Mouse (Mus musculus): ENCODE data around the gene Rpl31. TPM values are rescaled to one million over a fixed set of nuclear protein-coding genes. Genes with fewer than 3 reads are reported as not detected.
A peak's percentile ranks its signal among the peaks of the same experiment; 100 is the strongest.

Gene Rpl31
- total RNA-seq, 2 experiments from 2014 or later, result 449 to 504 TPM

DNA sequence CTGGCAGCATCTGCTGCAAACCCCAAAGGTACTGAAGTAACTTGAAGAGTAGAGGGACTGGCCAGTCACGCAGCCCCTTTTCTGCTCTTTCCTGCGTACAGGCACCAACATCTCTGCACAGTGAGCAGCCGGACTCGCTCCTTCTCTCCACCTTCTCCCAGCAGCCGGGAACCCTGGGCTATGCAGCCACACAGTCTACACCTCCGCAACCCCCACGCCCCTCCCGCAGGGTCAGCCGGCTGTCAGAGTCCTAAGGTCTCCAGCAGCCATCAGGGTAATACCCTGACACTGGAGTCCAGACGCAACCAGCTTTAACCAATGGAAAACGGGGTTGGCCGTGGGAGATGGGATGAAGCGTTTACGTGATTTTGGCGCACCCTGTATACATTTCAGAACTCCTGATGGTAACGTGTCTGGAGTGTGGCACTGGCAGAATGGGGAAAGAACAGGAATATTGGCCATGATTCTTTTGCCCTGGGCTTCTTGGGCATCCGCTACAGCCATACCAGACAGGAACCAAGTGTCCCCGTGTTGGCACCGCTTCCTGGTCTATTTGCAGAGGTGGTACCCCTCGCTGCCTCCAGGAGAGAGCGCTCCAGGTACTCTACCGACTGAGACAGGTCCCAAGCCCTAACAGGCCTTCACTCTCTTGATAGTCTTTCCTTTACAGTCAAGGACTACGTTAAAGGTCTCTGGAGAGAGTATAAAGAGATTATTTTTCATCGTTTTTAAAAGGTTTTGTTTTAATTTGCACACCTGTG lies 5.7 kb upstream of the Rpl31 start:
- DNase-seq (ENCODE audit: low spot score in 2 of 2), result no peak
- intact Hi-C loops (cut with DNase I), result no loop called here

GRCm38 (mm10) chr1:39362515-39362893 lies 5.1 kb upstream of the Rpl31 start:
- intact Hi-C loops (cut with DNase I), result no loop called here

DNA sequence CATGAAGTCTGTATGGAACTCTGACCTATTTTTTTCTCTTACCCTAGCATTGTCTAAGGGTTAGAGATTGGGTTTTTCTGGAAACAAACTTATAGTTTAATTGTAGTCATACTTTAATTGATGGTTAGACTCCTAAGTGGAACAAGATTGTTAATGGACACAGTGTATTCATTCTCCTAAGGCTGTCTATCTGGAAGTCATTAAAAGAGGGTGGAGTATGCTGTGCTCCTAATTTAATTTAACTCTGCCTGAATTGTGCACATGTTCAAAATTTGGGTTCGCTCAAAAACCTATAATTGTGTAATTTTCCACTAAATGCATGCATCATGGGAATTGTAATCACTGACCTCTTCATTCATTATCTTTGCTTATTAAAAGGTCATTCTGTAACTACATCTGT lies 2.1 kb upstream of the Rpl31 start:
- no peak for DNase-seq (ENCODE audit: low spot score in 2 of 2)
- intact Hi-C loops (cut with DNase I), result loop anchor here (5.0 kb wide), 1 partner anchor 363 kb away; no protein-coding TSS in a partner anchor

More at GRCm38 (mm10) chr1:39362515-39362893, 5.1 kb upstream of the Rpl31 start:
- no peak for DNase-seq (ENCODE audit: low spot score in 2 of 2)

- intact Hi-C loops (cut with DNase I), result loop anchor here (5.0 kb wide), 1 partner anchor 365 kb away; no protein-coding TSS in a partner anchor
- DNase-seq (ENCODE audit: low spot score in 2 of 2), result peak in 1 of 2 experiments; percentile 16
These were observed 597 bp upstream of the Rpl31 start for GRCm38 (mm10) chr1:39367045-39367444.

DNA sequence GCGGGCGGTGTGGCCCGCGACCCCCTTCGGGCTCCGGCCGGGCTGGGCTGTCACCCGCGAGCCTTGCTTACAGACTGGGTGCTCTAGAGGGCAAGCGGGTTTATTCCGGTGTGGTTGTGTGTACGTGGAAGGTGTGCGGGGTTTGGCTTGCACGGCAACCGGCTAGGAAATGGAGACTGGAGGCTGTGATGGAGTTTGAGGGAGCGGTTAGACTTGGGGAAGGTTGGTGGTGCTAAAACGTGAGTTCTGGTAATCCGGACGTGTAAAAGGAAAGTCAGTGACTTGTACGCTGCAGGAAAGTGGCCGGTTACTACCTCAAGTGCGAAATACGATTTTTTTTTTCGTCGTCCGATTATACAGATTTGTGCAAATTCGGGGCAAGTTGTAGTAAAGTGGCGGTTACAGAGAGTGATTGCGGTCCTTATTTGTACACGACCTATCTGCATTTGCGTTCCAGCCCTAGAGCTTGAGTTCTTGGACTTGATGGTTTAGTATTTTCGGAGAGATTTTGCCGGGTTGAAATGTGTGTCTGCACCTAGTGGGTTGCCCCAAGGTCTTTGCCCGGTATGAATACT lies 712 bp downstream of the Rpl31 start:
- intact Hi-C loops (cut with DNase I), result loop anchor here (5.0 kb wide), 1 partner anchor 366 kb away; no protein-coding TSS in a partner anchor
- peak in 1 of 2 experiments; percentile 33 for DNase-seq (ENCODE audit: low spot score in 2 of 2)

GRCm38 (mm10) chr1:39370431-39370830 lies 2.8 kb downstream of the Rpl31 start:
- intact Hi-C loops (cut with DNase I), result no loop called here
- no peak for DNase-seq (ENCODE audit: low spot score in 2 of 2)

- intact Hi-C loops (cut with DNase I), result no loop called here
These were observed 4.7 kb downstream of the Rpl31 start for GRCm38 (mm10) chr1:39372220-39372843.

DNA sequence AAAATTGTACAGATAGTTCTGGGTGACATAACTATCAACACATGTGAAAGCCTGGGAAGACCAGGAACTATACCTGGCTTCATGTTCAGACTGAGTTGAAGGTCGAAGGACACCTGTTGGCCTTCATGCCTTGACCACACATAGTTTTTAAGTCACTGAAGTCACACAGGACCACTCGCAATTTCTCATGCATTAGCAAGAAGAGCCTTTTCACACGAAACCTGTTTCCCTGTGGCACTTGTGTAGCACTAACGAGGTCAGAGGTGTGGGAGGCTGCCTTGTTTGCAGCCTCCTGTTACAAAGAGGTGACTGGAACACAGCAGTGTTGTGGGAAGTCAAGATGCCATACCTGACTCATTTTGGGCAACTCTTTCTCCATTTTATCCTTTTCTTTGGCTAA lies 5.7 kb downstream of the Rpl31 start:
- intact Hi-C loops (cut with DNase I), result no loop called here
- no peak for DNase-seq (ENCODE audit: low spot score in 2 of 2)

More at GRCm38 (mm10) chr1:39372220-39372843, 4.7 kb downstream of the Rpl31 start:
- no peak for DNase-seq (ENCODE audit: low spot score in 2 of 2)

- intact Hi-C loops (cut with DNase I), result no loop called here
These were observed 6.7 kb downstream of the Rpl31 start for GRCm38 (mm10) chr1:39374231-39374809.

GRCm38 (mm10) chr1:39376121-39376520 lies 8.5 kb downstream of the Rpl31 start:
- no peak for DNase-seq (ENCODE audit: low spot score in 2 of 2)
- intact Hi-C loops (cut with DNase I), result no loop called here

More at GRCm38 (mm10) chr1:39374231-39374809, 6.7 kb downstream of the Rpl31 start:
- DNase-seq (ENCODE audit: low spot score in 2 of 2), result no peak

- DNase-seq (ENCODE audit: low spot score in 2 of 2), result no peak
- intact Hi-C loops (cut with DNase I), result no loop called here
These were observed 9.1 kb downstream of the Rpl31 start for GRCm38 (mm10) chr1:39376726-39377240.

GRCm38 (mm10) chr1:39378540-39378939 lies 10.9 kb downstream of the Rpl31 start:
- DNase-seq (ENCODE audit: low spot score in 2 of 2), result no peak
- intact Hi-C loops (cut with DNase I), result no loop called here

- no peak for DNase-seq (ENCODE audit: low spot score in 2 of 2)
- intact Hi-C loops (cut with DNase I), result no loop called here
These were observed 11.4 kb downstream of the Rpl31 start for GRCm38 (mm10) chr1:39379021-39379420.

GRCm38 (mm10) chr1:39381017-39381416 lies 13.4 kb downstream of the Rpl31 start:
- DNase-seq (ENCODE audit: low spot score in 2 of 2), result no peak
- intact Hi-C loops (cut with DNase I), result no loop called here

DNA sequence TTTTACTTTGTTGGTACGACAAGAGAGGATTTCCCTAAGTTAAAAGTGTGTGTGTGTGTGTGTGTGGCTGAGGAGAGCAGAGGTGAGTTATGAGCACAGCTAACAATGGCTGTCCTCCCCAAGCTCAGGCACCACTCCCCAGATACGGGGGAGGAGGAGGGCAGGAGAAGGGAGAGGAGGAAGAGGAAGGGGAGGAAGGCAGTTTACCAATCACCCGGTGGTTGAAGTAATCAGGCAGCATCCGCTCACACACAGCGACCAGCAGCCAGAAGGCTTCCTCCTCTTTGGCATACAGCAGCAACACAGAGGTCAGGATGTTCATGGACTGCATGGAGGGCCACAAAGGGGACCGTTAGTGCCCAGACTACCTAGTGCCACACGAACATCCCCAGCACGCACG lies 17.3 kb downstream of the Rpl31 start:
- intact Hi-C loops (cut with DNase I), result no loop called here
- DNase-seq (ENCODE audit: low spot score in 2 of 2), result no peak

- intact Hi-C loops (cut with DNase I), result no loop called here
- no peak for DNase-seq (ENCODE audit: low spot score in 2 of 2)
These were observed 18.8 kb downstream of the Rpl31 start for GRCm38 (mm10) chr1:39386456-39386855.

GRCm38 (mm10) chr1:39387497-39387896 lies 19.9 kb downstream of the Rpl31 start:
- peak in 1 of 2 experiments; percentile 39 for DNase-seq (ENCODE audit: low spot score in 2 of 2)

DNA sequence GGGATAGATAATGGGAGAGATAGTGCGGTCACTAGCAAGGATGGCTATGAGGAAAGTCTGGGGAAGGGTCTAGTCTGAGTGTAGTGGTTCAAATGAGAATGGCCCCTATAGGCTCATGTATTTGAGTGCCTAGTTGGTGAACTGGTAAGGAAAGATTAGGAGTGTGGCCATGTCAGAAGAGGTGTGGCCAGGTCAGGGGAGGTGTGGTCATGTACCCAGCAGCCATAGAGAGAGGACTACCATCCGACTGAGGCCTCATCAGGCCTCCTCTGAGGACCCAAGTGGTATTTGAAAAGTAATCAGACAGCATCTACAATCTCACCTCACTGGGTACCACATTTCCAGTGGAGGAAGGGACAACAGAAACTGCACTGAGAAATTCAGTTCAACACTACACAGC lies 20.5 kb downstream of the Rpl31 start:
- intact Hi-C loops (cut with DNase I), result no loop called here
- DNase-seq (ENCODE audit: low spot score in 2 of 2), result no peak

More at GRCm38 (mm10) chr1:39387497-39387896, 19.9 kb downstream of the Rpl31 start:
- intact Hi-C loops (cut with DNase I), result no loop called here

GRCm38 (mm10) chr1:39389338-39389737 lies 21.7 kb downstream of the Rpl31 start:
- DNase-seq (ENCODE audit: low spot score in 2 of 2), result no peak
- intact Hi-C loops (cut with DNase I), result no loop called here

DNA sequence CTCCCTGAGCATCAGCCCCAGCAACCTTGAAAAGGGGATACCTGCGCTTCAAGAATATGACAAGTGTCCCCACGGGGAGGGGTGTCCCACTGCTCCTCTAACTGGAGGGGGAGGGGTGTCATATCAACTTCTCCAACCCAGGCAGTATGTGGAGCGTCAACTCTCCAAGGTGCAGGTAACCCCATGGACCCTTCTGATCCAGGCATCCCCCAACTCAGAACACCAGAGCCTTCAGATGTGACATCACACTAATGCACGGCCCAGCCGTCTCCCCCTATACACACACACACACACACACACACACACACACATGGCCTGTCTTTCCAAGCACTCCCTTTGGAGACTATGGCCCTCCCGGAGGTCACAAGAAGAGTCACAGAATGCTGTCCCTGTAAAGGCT lies 24.0 kb downstream of the Rpl31 start:
- intact Hi-C loops (cut with DNase I), result loop anchor here (2.0 kb wide), 3 partner anchors 113 to 139 kb away; no protein-coding TSS in a partner anchor
- no peak for DNase-seq (ENCODE audit: low spot score in 2 of 2)
